Mouse (Mus musculus) thymus, postnatal 10 days (tissue): ENCODE measurements around the gene Fhit.

Experiments
- DNase-seq, 2 experiments: peaks; one replicate each; pipeline ENCODE4 v3.0.0; 2021; ENCODE audit warnings: low spot score in 2 of 2

Fhit gene

GRCm38 (mm10) chr14:9606584-9607377 is 1555.1 kb downstream of the Fhit start:
- no peak for DNase-seq

- no peak for DNase-seq
These were observed 1561.6 kb downstream of the Fhit start for GRCm38 (mm10) chr14:9600271-9600670.

- no peak for DNase-seq
These were observed 1564.3 kb downstream of the Fhit start for GRCm38 (mm10) chr14:9597460-9597977.

- DNase-seq: no peak
These were observed 1572.7 kb downstream of the Fhit start for GRCm38 (mm10) chr14:9589121-9589520.

GRCm38 (mm10) chr14:9587900-9588299 is 1573.9 kb downstream of the Fhit start:
- DNase-seq: no peak

GRCm38 (mm10) chr14:9583227-9584155 is 1578.3 kb downstream of the Fhit start:
- no peak for DNase-seq

GRCm38 (mm10) chr14:9556333-9556732 is 1605.5 kb downstream of the Fhit start:
- DNase-seq: no peak

GRCm38 (mm10) chr14:9555807-9556206 is 1606.0 kb downstream of the Fhit start:
- DNase-seq: no peak

GRCm38 (mm10) chr14:9552149-9552548 is 1609.7 kb downstream of the Fhit start:
- no peak for DNase-seq

- no peak for DNase-seq
These were observed 1613.9 kb downstream of the Fhit start for GRCm38 (mm10) chr14:9547952-9548351.

GRCm38 (mm10) chr14:9544364-9544763 is 1617.5 kb downstream of the Fhit start:
- DNase-seq: no peak

- no peak for DNase-seq
These were observed 1626.3 kb downstream of the Fhit start for GRCm38 (mm10) chr14:9535491-9535890.

- DNase-seq: no peak
These were observed 1632.6 kb downstream of the Fhit start for GRCm38 (mm10) chr14:9529247-9529646.

- no peak for DNase-seq
These were observed 1635.7 kb downstream of the Fhit start for GRCm38 (mm10) chr14:9526136-9526535.

- DNase-seq: no peak
These were observed 1644.2 kb downstream of the Fhit start for GRCm38 (mm10) chr14:9517651-9518050.

- no peak for DNase-seq
These were observed 1652.2 kb downstream of the Fhit start for GRCm38 (mm10) chr14:9509678-9510077.
